Comparison of ENCODE assay signal across 24 mouse cellular contexts in genomic region chr5:4761891-4762290, GRCm38 (mm10).
"Had no signal": no experiment of that assay in that cellular context is flagged by ENCODE, and none has a peak within 500 bp of the region (broad histone marks: within the 10 kb centered on the region; RNA-seq: fewer than 3 reads in every experiment).

No protein-coding gene starts in this region.

- H3K9me3 ChIP-seq: heart, embryonic 13.5 days; heart, embryonic 15.5 days; hindbrain, embryonic 13.5 days; hindbrain, embryonic 15.5 days; limb, embryonic 13.5 days; limb, embryonic 15.5 days; liver, embryonic 12.5 days had no signal

- ATAC-seq: forebrain, postnatal 0 days; hindbrain, postnatal 0 days; intestine, embryonic 16.5 days; liver, embryonic 12.5 days had no signal

- H3K4me1 ChIP-seq: liver, embryonic 12.5 days had no signal

- H3K27me3 ChIP-seq: heart, embryonic 13.5 days; heart, embryonic 15.5 days; hindbrain, embryonic 15.5 days; limb, embryonic 13.5 days; limb, embryonic 15.5 days had no signal

- H3K4me2 ChIP-seq: heart, embryonic 11.5 days; heart, embryonic 13.5 days; heart, embryonic 15.5 days; hindbrain, embryonic 13.5 days; hindbrain, embryonic 15.5 days; limb, embryonic 13.5 days; limb, embryonic 15.5 days; liver, embryonic 12.5 days had no signal

- H3K27ac ChIP-seq: heart, adult 2 months; heart, embryonic 13.5 days; heart, embryonic 15.5 days; hindbrain, embryonic 13.5 days; hindbrain, embryonic 15.5 days; hindbrain, postnatal 0 days; limb, embryonic 13.5 days; limb, embryonic 15.5 days; liver, embryonic 12.5 days; liver, embryonic 14.5 days had no signal

- H3K36me3 ChIP-seq: heart, embryonic 13.5 days; heart, embryonic 15.5 days; hindbrain, embryonic 13.5 days; hindbrain, embryonic 15.5 days; limb, embryonic 13.5 days; limb, embryonic 15.5 days; liver, embryonic 12.5 days had no signal

- H3K4me3 ChIP-seq: heart, adult 2 months; heart, embryonic 13.5 days; heart, embryonic 15.5 days; hindbrain, embryonic 13.5 days; hindbrain, embryonic 15.5 days; limb, embryonic 13.5 days; limb, embryonic 15.5 days; liver, embryonic 12.5 days had no signal

- H3K9ac ChIP-seq: forebrain, postnatal 0 days; heart, embryonic 13.5 days; heart, embryonic 15.5 days; hindbrain, embryonic 13.5 days; hindbrain, embryonic 15.5 days; limb, embryonic 13.5 days; limb, embryonic 15.5 days; liver, embryonic 12.5 days; liver, embryonic 14.5 days had no signal

- DNase-seq: forebrain, postnatal 0 days; gastrocnemius, postnatal 14 days; gastrocnemius, postnatal 36 days; heart, adult 11 months; heart, adult 2 months; heart, postnatal 14 days; heart, postnatal 36 days; kidney, adult 11 months; kidney, postnatal 10 days; layer of hippocampus, adult 9-11 months; layer of hippocampus, postnatal 36 days; left cerebral cortex, postnatal 4 days; lung, adult 18-20 months had no signal
